ENCODE assay signal across 10 mouse cellular contexts in genomic region chr4:152290385-152290784, GRCm38 (mm10). TPM values are rescaled to one million over a fixed set of nuclear protein-coding genes. Genes with fewer than 3 reads are reported as not detected.
DNase-seq lines count a peak whose midpoint lies in the region; ATAC-seq and TF ChIP-seq lines count a peak whose summit lies in the region.
"Had no signal": no experiment of that assay in that cellular context is flagged by ENCODE, and none has a peak within 500 bp of the region (broad histone marks: within the 10 kb centered on the region; RNA-seq: fewer than 3 reads in every experiment).

No protein-coding gene starts in this region.

- no peak for DNase-seq in liver, embryonic 11.5 days (ENCODE audit: low spot score)
- no peak for DNase-seq in liver
- DNase-seq in forebrain, embryonic 10.5 days (ENCODE audit: extremely low spot score, low spot score), result peak; percentile 75
- no peak for DNase-seq in kidney, postnatal 14 days
- DNase-seq in kidney, postnatal 4 days, result no peak
- DNase-seq: thymus, adult 18-20 months had no signal

- no peak overlapping the region for H3K27ac ChIP-seq in liver, embryonic 11.5 days (ENCODE audit: low read depth, low read length)
- peak overlapping the region; percentile 78 for H3K27ac ChIP-seq in forebrain, embryonic 10.5 days
- H3K27ac ChIP-seq in limb, embryonic 12.5 days, result no peak overlapping the region
- no peak overlapping the region for H3K27ac ChIP-seq in small intestine, adult 2 months (ENCODE audit: insufficient read depth, low read depth, low read length)
- H3K27ac ChIP-seq: macrophage had no signal

- H3K4me2 ChIP-seq in liver, embryonic 11.5 days, result peak overlapping the region; percentile 27; the same call in 1 of the 2 replicates
- peak overlapping the region; percentile 66 for H3K4me2 ChIP-seq in limb, embryonic 12.5 days

- WGBS in liver, embryonic 11.5 days, result 3% methylated on average over 39 of the region's 39 CpGs
- WGBS in forebrain, embryonic 10.5 days, result under 1% methylated on average over 39 of the region's 39 CpGs
- under 1% methylated on average over 39 of the region's 39 CpGs for WGBS in limb, embryonic 12.5 days
- 1% methylated on average over 39 of the region's 39 CpGs for WGBS in small intestine, adult 2 months

- no peak for TF ChIP-seq POLR2A in small intestine, adult 2 months (IDR thresholded peaks at IDR 0.05; ENCODE audit: low read depth, low read length)

- peaks cover 77% of the 10 kb centered on the region for H3K27me3 ChIP-seq in liver, embryonic 11.5 days (replicated peaks; ENCODE audit: control insufficient read depth, insufficient read depth, low read length)
- peaks cover 99% of the 10 kb centered on the region for H3K27me3 ChIP-seq in forebrain, embryonic 10.5 days (ENCODE audit: poor library complexity, severe bottlenecking)
- H3K27me3 ChIP-seq in limb, embryonic 12.5 days, result peaks cover 96% of the 10 kb centered on the region
- peaks cover 46% of the 10 kb centered on the region for H3K27me3 ChIP-seq in small intestine, adult 2 months (ENCODE audit: control insufficient read depth, insufficient read depth, low read length)

- no peak for TF ChIP-seq CTCF in small intestine, adult 2 months (IDR thresholded peaks at IDR 0.05; ENCODE audit: extremely low read depth, insufficient read length, insufficient replicate concordance, low read depth, low read length)

- no peaks in the 10 kb centered on the region for H3K36me3 ChIP-seq in liver, embryonic 11.5 days (ENCODE audit: control insufficient read depth, insufficient read depth, low read length)
- H3K36me3 ChIP-seq in forebrain, embryonic 10.5 days (replicated peaks), result no peaks in the 10 kb centered on the region
- no peaks in the 10 kb centered on the region for H3K36me3 ChIP-seq in limb, embryonic 12.5 days
- no peaks in the 10 kb centered on the region for H3K36me3 ChIP-seq in small intestine, adult 2 months (ENCODE audit: control insufficient read depth, insufficient read depth, low read length)

- ATAC-seq in liver, embryonic 11.5 days (replicated peaks; ENCODE audit: low FRiP score), result no peak
- ATAC-seq in limb, embryonic 12.5 days (ENCODE audit: insufficient number of reproducible peaks, insufficient read depth, low FRiP score, low TSS enrichment, low read depth), result no peak
- ATAC-seq in frontal cortex, adult (ENCODE audit: low TSS enrichment), result no peak

- H3K9me3 ChIP-seq in liver, embryonic 11.5 days (ENCODE audit: control insufficient read depth, low read length), result no peaks in the 10 kb centered on the region
- H3K9me3 ChIP-seq in forebrain, embryonic 10.5 days, result peaks cover 3% of the 10 kb centered on the region
- peaks cover 2% of the 10 kb centered on the region; the same call in 1 of the 2 replicates for H3K9me3 ChIP-seq in limb, embryonic 12.5 days

- H3K4me1 ChIP-seq in liver, embryonic 11.5 days (replicated peaks; ENCODE audit: control insufficient read depth, insufficient read depth, low read length), result peaks cover 11% of the 10 kb centered on the region
- peaks cover 82% of the 10 kb centered on the region for H3K4me1 ChIP-seq in forebrain, embryonic 10.5 days
- H3K4me1 ChIP-seq in limb, embryonic 12.5 days (replicated peaks), result peaks cover 25% of the 10 kb centered on the region
- peaks cover 4% of the 10 kb centered on the region for H3K4me1 ChIP-seq in small intestine, adult 2 months (ENCODE audit: control insufficient read depth, insufficient read depth, insufficient read length, low read length)

- 0 out of 2 replicates have a peak overlapping the region, but pooled peaks have one; percentile 10 for H3K4me3 ChIP-seq in liver, embryonic 11.5 days (ENCODE audit: low read depth, low read length)
- H3K4me3 ChIP-seq in forebrain, embryonic 10.5 days, result peak overlapping the region; percentile 45
- H3K4me3 ChIP-seq in limb, embryonic 12.5 days (replicated peaks), result peak overlapping the region; percentile 37
- peak overlapping the region; percentile 5; the same call in 1 of the 2 replicates for H3K4me3 ChIP-seq in small intestine, adult 2 months (ENCODE audit: low read depth, low read length)

- H3K9ac ChIP-seq in liver, embryonic 11.5 days (ENCODE audit: low read depth, low read length), result no peak overlapping the region
- H3K9ac ChIP-seq in limb, embryonic 12.5 days (replicated peaks), result peak overlapping the region; percentile 52

RNA-seq across cellular contexts. Expression of gene Hes3, which starts 1.1 kb away (rescaled TPM):
- polyA plus RNA-seq in liver, embryonic 11.5 days (2014; fragmentation: Nextera tagmentation; extraction: Ambion mirVana), result not detected in 2 replicates
- 0.38 and 0.92 TPM in 2 replicates for polyA plus RNA-seq in forebrain, embryonic 10.5 days (2016; fragmentation: Nextera tagmentation; extraction: Ambion mirVana)
- not detected in 2 replicates for polyA plus RNA-seq in limb, embryonic 12.5 days (2016; fragmentation: Nextera tagmentation; extraction: Ambion mirVana)
- not detected in 2 replicates for polyA plus RNA-seq in small intestine, adult 2 months (2012; rRNA removed)
- polyA plus RNA-seq: macrophage had no signal

RNA-seq across cellular contexts. Expression of gene Icmt, which starts 6.6 kb away (rescaled TPM):
- 20.6 and 21.1 TPM in 2 replicates for polyA plus RNA-seq in liver, embryonic 11.5 days (2014; fragmentation: Nextera tagmentation; extraction: Ambion mirVana)
- polyA plus RNA-seq in forebrain, embryonic 10.5 days (2016; fragmentation: Nextera tagmentation; extraction: Ambion mirVana), result 23.3 and 26.1 TPM in 2 replicates
- 29.3 and 33.2 TPM in 2 replicates for polyA plus RNA-seq in limb, embryonic 12.5 days (2016; fragmentation: Nextera tagmentation; extraction: Ambion mirVana)
- 16.5 and 26.5 TPM in 2 replicates for polyA plus RNA-seq in small intestine, adult 2 months (2012; rRNA removed)

RNA-seq across cellular contexts. Expression of gene Gpr153, which starts 16.4 kb away (rescaled TPM):
- 1.9 and 2.2 TPM in 2 replicates for polyA plus RNA-seq in liver, embryonic 11.5 days (2014; fragmentation: Nextera tagmentation; extraction: Ambion mirVana)
- 2.5 and 3.0 TPM in 2 replicates for polyA plus RNA-seq in forebrain, embryonic 10.5 days (2016; fragmentation: Nextera tagmentation; extraction: Ambion mirVana)
- polyA plus RNA-seq in limb, embryonic 12.5 days (2016; fragmentation: Nextera tagmentation; extraction: Ambion mirVana), result 6.4 and 7.2 TPM in 2 replicates
- 9.4 and 11.6 TPM in 2 replicates for polyA plus RNA-seq in small intestine, adult 2 months (2012; rRNA removed)
- polyA plus RNA-seq: macrophage had no signal

RNA-seq across cellular contexts. Expression of gene Rnf207, which starts 28.4 kb away (rescaled TPM):
- 0.53 and 0.97 TPM in 2 replicates for polyA plus RNA-seq in liver, embryonic 11.5 days (2014; fragmentation: Nextera tagmentation; extraction: Ambion mirVana)
- polyA plus RNA-seq in forebrain, embryonic 10.5 days (2016; fragmentation: Nextera tagmentation; extraction: Ambion mirVana), result 0.92 and 1.3 TPM in 2 replicates
- 0.47 and 0.68 TPM in 2 replicates for polyA plus RNA-seq in limb, embryonic 12.5 days (2016; fragmentation: Nextera tagmentation; extraction: Ambion mirVana)
- 2.1 and 3.7 TPM in 2 replicates for polyA plus RNA-seq in small intestine, adult 2 months (2012; rRNA removed)
- polyA plus RNA-seq: macrophage had no signal

RNA-seq across cellular contexts. Expression of gene Rpl22, which starts 35.2 kb away (rescaled TPM):
- 546 and 596 TPM in 2 replicates for polyA plus RNA-seq in liver, embryonic 11.5 days (2014; fragmentation: Nextera tagmentation; extraction: Ambion mirVana)
- 363 and 368 TPM in 2 replicates for polyA plus RNA-seq in forebrain, embryonic 10.5 days (2016; fragmentation: Nextera tagmentation; extraction: Ambion mirVana)
- polyA plus RNA-seq in limb, embryonic 12.5 days (2016; fragmentation: Nextera tagmentation; extraction: Ambion mirVana), result 405 and 448 TPM in 2 replicates
- 5.0 and 8.7 TPM in 2 replicates for polyA plus RNA-seq in small intestine, adult 2 months (2012; rRNA removed)
